Mouse (Mus musculus): ENCODE measurements around the gene Hira. TPM values are rescaled to one million over a fixed set of nuclear protein-coding genes. Genes with fewer than 3 reads are reported as not detected.
"Not testable (repeated sequence)": the region's sequence is repeated elsewhere in the genome, so short reads cannot be mapped to it uniquely, and the experiment has no call there.

The Hira gene
- polyA plus RNA-seq, 1 experiment from 2014 or later, result 17.5 TPM

DNA sequence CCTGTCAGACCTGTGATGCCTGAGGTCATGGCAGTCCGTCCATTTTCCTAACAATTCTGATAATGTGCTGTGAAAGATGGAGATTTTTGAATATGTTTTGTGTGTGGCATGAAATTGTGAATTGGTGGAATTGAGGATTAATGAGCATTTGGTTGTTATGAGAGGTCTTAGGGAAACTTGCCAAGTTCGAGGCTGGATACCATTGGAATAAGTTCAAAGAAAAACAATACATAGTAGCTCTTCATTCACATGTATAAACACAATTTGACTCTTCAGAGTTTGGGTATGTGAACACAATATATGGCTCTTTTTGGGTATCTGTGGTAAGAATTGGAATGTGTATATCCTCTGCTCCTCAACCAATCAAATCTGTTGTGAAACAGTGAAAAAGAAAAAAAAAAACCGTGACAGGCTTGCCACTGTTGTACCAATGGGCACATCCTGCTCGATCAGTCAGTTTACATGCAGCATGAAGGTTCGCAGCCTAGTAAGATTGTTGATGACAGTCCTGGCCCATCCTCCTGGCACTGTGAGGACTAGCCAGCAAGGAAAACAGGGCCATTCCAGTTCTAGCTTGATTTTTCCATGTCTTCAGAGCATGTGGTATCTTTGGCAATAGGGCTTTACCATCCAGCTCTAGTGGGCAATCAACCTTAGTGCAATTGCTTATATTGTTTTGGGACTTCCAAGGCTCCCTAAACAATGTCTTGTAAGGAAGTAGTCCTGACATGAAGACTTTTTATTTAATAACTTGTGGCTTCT lies 61.7 kb downstream of the Hira start:
- no peak overlapping the region for H3K9ac ChIP-seq (replicated peaks)
- H3K9me3 ChIP-seq (replicated peaks), result no peaks in the 10 kb centered on the region
- H3K27ac ChIP-seq (replicated peaks), result no peak overlapping the region
- no peak overlapping the region for H3K4me3 ChIP-seq (replicated peaks)
- 92% methylated on average over 5 of the region's 5 CpGs for WGBS
- H3K36me3 ChIP-seq, result peaks cover 53% of the 10 kb centered on the region
- H3K4me1 ChIP-seq, result no peaks in the 10 kb centered on the region
- peak; percentile 69; the same call in 1 of the 2 replicates for ATAC-seq (ENCODE audit: low FRiP score)
- no peaks in the 10 kb centered on the region for H3K27me3 ChIP-seq (replicated peaks)
- H3K4me2 ChIP-seq, result no peak overlapping the region

DNA sequence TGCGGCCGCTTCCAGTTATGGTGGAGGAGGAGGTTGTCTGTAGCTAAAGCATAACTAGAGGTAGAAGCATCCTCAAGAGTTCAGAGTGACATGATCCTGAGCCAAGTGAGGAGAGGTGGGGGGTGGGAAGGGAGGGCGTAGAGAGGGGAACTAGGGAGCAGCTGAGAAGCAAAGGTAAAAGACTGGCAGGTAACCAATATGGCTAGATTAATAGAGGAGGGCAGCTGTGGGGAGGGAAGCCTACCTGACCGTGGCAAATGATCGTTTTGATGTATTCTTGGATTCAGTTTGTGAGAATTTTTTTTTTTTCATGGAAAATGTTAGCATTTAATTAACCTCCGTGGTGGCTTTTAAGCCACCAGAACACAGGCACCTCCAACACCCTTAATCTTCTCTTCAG lies 67.1 kb downstream of the Hira start:
- Histone ChIP-seq H3K27ac (replicated peaks) (no peak overlapping the region), H3K27me3 (replicated peaks) (no peaks in the 10 kb centered on the region), H3K4me3 (replicated peaks) (no peak overlapping the region), H3K4me2 (no peak overlapping the region), H3K9ac (replicated peaks) (no peak overlapping the region), H3K4me1 (no peaks in the 10 kb centered on the region), H3K9me3 (replicated peaks) (no peaks in the 10 kb centered on the region), H3K36me3 (peaks cover 59% of the 10 kb centered on the region)
- ATAC-seq (ENCODE audit: low FRiP score), result no peak
- 95% methylated on average over 6 of the region's 6 CpGs for WGBS

DNA sequence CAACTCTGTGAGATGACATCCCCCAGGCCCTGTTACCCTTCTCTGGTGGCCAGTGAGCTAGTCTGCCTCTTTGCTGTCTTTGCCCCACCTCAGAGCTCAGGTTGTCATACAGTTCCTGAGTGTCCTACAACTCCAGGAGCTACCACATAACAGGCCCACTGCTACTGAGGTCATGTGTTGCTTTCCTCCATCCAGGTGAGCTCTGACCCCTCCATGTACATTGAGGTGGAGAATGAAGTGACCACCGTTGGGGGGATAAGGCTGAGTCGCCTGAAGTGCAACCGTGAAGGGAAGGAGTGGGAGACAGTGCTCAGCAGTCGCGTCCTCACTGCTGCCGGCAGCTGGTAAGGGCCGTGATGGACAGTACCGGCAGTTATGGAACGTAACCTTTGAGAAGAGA lies 72.1 kb downstream of the Hira start:
- peaks cover 88% of the 10 kb centered on the region for H3K36me3 ChIP-seq
- no peaks in the 10 kb centered on the region for H3K27me3 ChIP-seq (replicated peaks)
- ATAC-seq (ENCODE audit: low FRiP score), result no peak
- no peak overlapping the region for H3K4me2 ChIP-seq
- H3K4me3 ChIP-seq (replicated peaks), result no peak overlapping the region
- no peak overlapping the region for H3K27ac ChIP-seq (replicated peaks)
- no peak overlapping the region for H3K9ac ChIP-seq (replicated peaks)
- 95% methylated on average over 9 of the region's 9 CpGs for WGBS
- H3K9me3 ChIP-seq (replicated peaks), result no peaks in the 10 kb centered on the region
- no peaks in the 10 kb centered on the region for H3K4me1 ChIP-seq

DNA sequence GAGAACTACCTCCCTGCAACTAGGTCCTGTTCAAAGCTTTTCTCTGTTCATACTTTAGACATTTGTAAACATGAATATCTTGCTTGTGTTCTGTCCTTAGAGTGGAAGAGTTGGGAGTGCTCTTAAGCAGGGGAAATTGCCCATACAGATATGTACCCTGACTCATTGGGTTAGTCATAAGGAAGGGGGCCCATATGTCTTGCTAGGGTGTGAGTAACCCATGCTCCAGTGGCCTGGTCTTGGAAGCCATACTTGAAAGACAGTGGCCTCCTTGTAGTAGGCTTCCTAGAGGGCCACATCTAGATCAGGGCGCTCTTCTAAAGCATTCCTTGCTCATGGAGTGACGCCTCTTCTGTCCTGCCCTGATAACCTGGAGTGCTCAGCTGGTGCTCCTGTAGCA lies 73.5 kb downstream of the Hira start:
- H3K4me1 ChIP-seq, result no peaks in the 10 kb centered on the region
- no peak overlapping the region for H3K9ac ChIP-seq (replicated peaks)
- H3K4me3 ChIP-seq (replicated peaks), result no peak overlapping the region
- 100% methylated on average over 2 of the region's 2 CpGs for WGBS
- H3K27ac ChIP-seq (replicated peaks), result no peak overlapping the region
- H3K27me3 ChIP-seq (replicated peaks), result no peaks in the 10 kb centered on the region
- H3K36me3 ChIP-seq, result peaks cover 95% of the 10 kb centered on the region
- no peaks in the 10 kb centered on the region for H3K9me3 ChIP-seq (replicated peaks)
- no peak overlapping the region for H3K4me2 ChIP-seq
- no peak for ATAC-seq (ENCODE audit: low FRiP score)

DNA sequence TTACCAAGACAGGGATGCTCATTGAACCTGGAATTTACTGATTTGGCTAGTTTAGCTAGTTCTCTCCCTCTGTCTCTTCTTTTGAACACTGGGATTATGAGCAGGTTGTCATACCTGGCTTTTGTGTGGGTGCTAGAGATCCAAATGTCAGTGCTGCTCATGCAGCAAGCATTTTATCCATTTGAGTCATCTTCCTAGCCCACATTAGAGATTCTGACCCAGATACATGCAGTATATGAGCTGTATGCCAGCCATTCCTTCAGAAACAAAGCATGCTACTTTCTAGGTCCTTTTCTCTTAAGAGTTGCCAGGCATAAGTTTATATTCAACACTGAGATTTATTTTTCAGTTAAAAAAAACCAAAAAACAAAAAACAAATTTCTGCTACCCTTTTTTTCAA lies 76.0 kb downstream of the Hira start:
- no peaks in the 10 kb centered on the region for H3K9me3 ChIP-seq (replicated peaks)
- ATAC-seq (ENCODE audit: low FRiP score), result no peak
- no peak overlapping the region for H3K4me2 ChIP-seq
- no peak overlapping the region for H3K4me3 ChIP-seq (replicated peaks)
- no peaks in the 10 kb centered on the region for H3K4me1 ChIP-seq
- no peak overlapping the region for H3K27ac ChIP-seq (replicated peaks)
- H3K9ac ChIP-seq (replicated peaks), result no peak overlapping the region
- H3K36me3 ChIP-seq, result peaks cover 95% of the 10 kb centered on the region
- H3K27me3 ChIP-seq (replicated peaks), result no peaks in the 10 kb centered on the region

DNA sequence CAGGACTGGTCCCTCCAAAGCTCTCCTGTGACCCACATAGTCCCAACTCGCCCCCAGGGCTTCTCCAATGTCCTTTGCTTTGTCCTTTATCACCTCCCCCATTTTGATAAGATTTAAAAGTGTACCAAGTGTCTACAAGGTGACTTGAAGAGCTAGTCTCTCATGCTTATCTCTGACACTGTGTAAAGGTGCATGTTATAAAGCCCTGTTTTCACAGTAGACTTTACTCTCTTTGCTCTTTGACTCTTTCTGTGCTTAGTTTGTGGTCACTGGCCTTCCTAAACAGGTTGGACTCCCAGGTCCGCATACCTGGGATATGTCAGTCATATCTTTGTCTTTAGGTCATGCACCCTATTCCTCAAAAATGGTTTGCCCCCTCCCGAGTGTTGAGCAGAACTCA lies 78.2 kb downstream of the Hira start:
- H3K36me3 ChIP-seq, result peaks cover 78% of the 10 kb centered on the region
- no peak overlapping the region for H3K4me2 ChIP-seq
- H3K27ac ChIP-seq (replicated peaks), result no peak overlapping the region
- no peak overlapping the region for H3K9ac ChIP-seq (replicated peaks)
- H3K4me1 ChIP-seq, result no peaks in the 10 kb centered on the region
- ATAC-seq (ENCODE audit: low FRiP score), result no peak
- 94% methylated on average over 3 of the region's 3 CpGs for WGBS
- H3K9me3 ChIP-seq (replicated peaks), result peaks cover 3% of the 10 kb centered on the region
- H3K4me3 ChIP-seq (replicated peaks), result no peak overlapping the region
- no peaks in the 10 kb centered on the region for H3K27me3 ChIP-seq (replicated peaks)

DNA sequence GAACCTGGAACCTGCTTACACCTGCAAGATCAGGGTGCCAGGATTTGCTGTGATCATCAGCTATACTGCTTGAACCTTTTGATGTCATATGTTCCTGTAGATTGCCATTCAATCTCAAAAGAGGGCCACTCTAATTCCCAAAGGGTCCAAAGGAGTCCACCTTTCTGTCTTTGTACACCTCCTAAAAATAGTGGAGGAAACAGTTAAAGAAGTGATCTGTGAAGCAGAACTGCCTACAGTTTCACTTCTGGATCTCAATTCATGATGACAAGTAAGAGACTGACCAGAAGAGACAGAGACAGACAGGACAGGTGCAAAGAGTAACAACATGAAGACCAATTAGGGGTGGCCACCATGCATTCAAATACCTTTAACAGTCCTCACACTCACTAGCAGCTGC lies 86.6 kb downstream of the Hira start:
- H3K36me3 ChIP-seq, result peaks cover 65% of the 10 kb centered on the region

DNA sequence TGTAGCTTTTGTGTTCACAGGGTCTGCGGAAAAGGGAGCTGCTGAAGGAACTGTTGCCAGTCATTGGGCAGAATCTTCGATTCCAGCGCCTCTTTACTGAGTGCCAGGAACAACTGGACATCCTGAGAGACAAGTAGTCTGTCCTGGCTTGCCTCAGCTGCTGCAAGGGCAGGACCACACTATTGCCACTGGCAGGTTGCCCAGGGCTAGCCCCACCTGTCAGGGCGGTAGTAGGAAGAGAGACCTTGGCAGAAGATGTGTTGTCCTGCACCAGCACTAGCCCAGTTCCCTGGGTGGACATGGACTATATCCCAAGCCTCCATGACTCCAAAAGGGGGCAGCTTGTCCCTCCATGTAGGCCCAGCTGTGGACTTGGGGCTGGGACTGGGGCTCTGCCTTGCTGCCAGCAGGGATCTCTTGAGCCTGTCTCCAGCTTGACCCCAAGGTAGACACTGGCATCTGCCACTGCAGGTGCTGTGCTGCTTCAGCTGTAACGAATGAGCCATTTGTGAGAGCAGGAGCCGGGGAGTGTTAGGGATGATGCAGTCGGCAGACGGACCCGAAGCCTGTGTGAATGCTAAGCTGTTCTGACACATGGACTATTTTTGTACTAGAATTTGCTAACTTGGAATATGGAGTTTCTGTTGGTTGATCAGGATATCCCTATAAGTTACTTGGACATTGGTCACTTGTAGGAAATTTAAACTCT lies 92.7 kb downstream of the Hira start:
- no peak for ATAC-seq (ENCODE audit: low FRiP score)
- H3K36me3 ChIP-seq, result peaks cover 49% of the 10 kb centered on the region
- H3K4me1 ChIP-seq, result no peaks in the 10 kb centered on the region
- WGBS, result 94% methylated on average over 9 of the region's 9 CpGs
- H3K4me2 ChIP-seq, result no peak overlapping the region
- H3K4me3 ChIP-seq (replicated peaks), result no peak overlapping the region
- H3K27ac ChIP-seq (replicated peaks), result no peak overlapping the region
- no peaks in the 10 kb centered on the region for H3K27me3 ChIP-seq (replicated peaks)
- no peak overlapping the region for H3K9ac ChIP-seq (replicated peaks)
- 0 out of 2 replicates have a peak, but pooled peaks cover 3% of the 10 kb centered on the region for H3K9me3 ChIP-seq (replicated peaks)

More for the DNA sequence above, 86.6 kb downstream of the Hira start:
- H3K27ac ChIP-seq (replicated peaks), result no peak overlapping the region
- H3K4me3 ChIP-seq (replicated peaks), result no peak overlapping the region
- H3K9me3 ChIP-seq (replicated peaks), result peaks cover 15% of the 10 kb centered on the region
- no peak for ATAC-seq (ENCODE audit: low FRiP score)
- H3K4me2 ChIP-seq, result no peak overlapping the region
- no peak overlapping the region for H3K9ac ChIP-seq (replicated peaks)
- no peaks in the 10 kb centered on the region for H3K27me3 ChIP-seq (replicated peaks)
- H3K4me1 ChIP-seq, result no peaks in the 10 kb centered on the region

- Histone ChIP-seq H3K9ac (replicated peaks) (no peak overlapping the region), H3K4me3 (replicated peaks) (no peak overlapping the region), H3K4me1 (no peaks in the 10 kb centered on the region), H3K27ac (replicated peaks) (no peak overlapping the region), H3K4me2 (no peak overlapping the region), H3K27me3 (replicated peaks) (no peaks in the 10 kb centered on the region), H3K36me3 (peaks cover 39% of the 10 kb centered on the region), H3K9me3 (replicated peaks) (no peaks in the 10 kb centered on the region)
- ATAC-seq (ENCODE audit: low FRiP score), result no peak
- WGBS, result 90% methylated on average over 3 of the region's 3 CpGs
These were observed 94.0 kb downstream of the Hira start for GRCm38 (mm10) chr16:18970837-18971236.

GRCm38 (mm10) chr16:18975665-18976064 lies 98.8 kb downstream of the Hira start:
- peaks cover 12% of the 10 kb centered on the region for H3K36me3 ChIP-seq
- not testable (repeated sequence) for H3K27ac ChIP-seq (replicated peaks); H3K4me1 ChIP-seq; H3K27me3 ChIP-seq (replicated peaks); ATAC-seq (ENCODE audit: low FRiP score); H3K4me3 ChIP-seq (replicated peaks); H3K4me2 ChIP-seq; H3K9ac ChIP-seq (replicated peaks); H3K9me3 ChIP-seq (replicated peaks)
- 83% methylated on average over 23 of the region's 23 CpGs for WGBS

- WGBS, result 79% methylated on average over 23 of the region's 23 CpGs
- Histone ChIP-seq H3K4me2 (peak overlapping the region; percentile 22; the same call in 1 of the 2 replicates), H3K4me3 (replicated peaks) (no peak overlapping the region), H3K27me3 (replicated peaks) (no peaks in the 10 kb centered on the region), H3K9me3 (replicated peaks) (no peaks in the 10 kb centered on the region; the same call in 1 of the 2 replicates), H3K4me1 (no peaks in the 10 kb centered on the region), H3K36me3 (peaks cover 6% of the 10 kb centered on the region; the same call in 1 of the 2 replicates), H3K27ac (replicated peaks) (no peak overlapping the region), H3K9ac (replicated peaks) (no peak overlapping the region)
- peak; percentile 38; the same call in 1 of the 2 replicates for ATAC-seq (ENCODE audit: low FRiP score)
These were observed 99.5 kb downstream of the Hira start for GRCm38 (mm10) chr16:18976315-18976714.

DNA sequence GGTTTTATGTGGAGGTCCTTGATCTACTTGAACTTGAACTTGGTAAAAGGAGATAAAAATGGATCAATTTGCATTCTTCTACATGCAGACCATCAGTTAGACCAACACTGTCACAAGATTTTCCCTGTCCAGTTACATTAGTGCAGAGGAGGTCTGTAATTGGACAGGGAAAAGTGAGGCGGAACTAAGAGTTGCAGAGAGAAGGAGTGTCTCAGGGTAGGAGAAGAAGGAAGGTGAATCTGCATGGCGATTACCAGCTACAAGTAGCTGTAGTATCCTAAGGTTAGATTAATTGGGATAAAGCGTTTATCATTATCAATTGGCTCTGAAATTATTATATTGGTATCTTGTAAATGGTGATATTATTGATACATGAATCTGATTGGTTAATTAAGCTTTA lies 109.5 kb downstream of the Hira start:
- Histone ChIP-seq H3K27me3 (replicated peaks) (no peaks in the 10 kb centered on the region), H3K4me1 (no peaks in the 10 kb centered on the region), H3K4me2 (no peak overlapping the region), H3K4me3 (replicated peaks) (no peak overlapping the region), H3K27ac (replicated peaks) (no peak overlapping the region), H3K36me3 (no peaks in the 10 kb centered on the region), H3K9ac (replicated peaks) (no peak overlapping the region), H3K9me3 (replicated peaks) (no peaks in the 10 kb centered on the region)
- no peak for ATAC-seq (ENCODE audit: low FRiP score)
- 90% methylated on average over 3 of the region's 3 CpGs for WGBS
